Mouse (Mus musculus) hindbrain, embryonic 16.5 days (tissue): ENCODE results near the gene Atp6v1g1. TPM values are rescaled to one million over a fixed set of nuclear protein-coding genes. Genes with fewer than 3 reads are reported as not detected.

ENCODE experiments used
- ATAC-seq: fragments of 200-750 bp; cut with Nextera tagmentation; 2 replicates; pipeline ENCODE4 v1.8.0; 2017; ENCODE audit warnings: moderate TSS enrichment, moderate library complexity
- H3K27ac ChIP-seq: fragments of 300-500 bp; sonication (generic); 2 replicates; pipeline ENCODE4 v1.5.1; 2014; ENCODE audit warnings: low read depth, mild to moderate bottlenecking, control low read depth, low read length, moderate library complexity
- H3K27me3 ChIP-seq: fragments of 300-500 bp; sonication (generic); replicated peaks from 2 replicates; pipeline ENCODE4 v1.6.1; 2014; ENCODE audit warnings: low read length; ENCODE audit not compliant: control insufficient read depth, insufficient read depth
- H3K36me3 ChIP-seq: fragments of 300-500 bp; sonication (generic); 2 replicates; pipeline ENCODE4 v1.6.1; 2014; ENCODE audit warnings: mild to moderate bottlenecking, low read length, moderate library complexity, mixed read lengths; ENCODE audit not compliant: control insufficient read depth, insufficient read depth
- H3K4me1 ChIP-seq: fragments of 300-500 bp; sonication (generic); 2 replicates; pipeline ENCODE4 v1.6.1; 2014; ENCODE audit warnings: low read depth, low read length; ENCODE audit not compliant: control insufficient read depth, insufficient read depth
- H3K4me2 ChIP-seq: fragments of 300-500 bp; sonication (generic); 2 replicates; pipeline ENCODE4 v1.6.1; 2014; ENCODE audit warnings: mild to moderate bottlenecking, low read length, control low read depth, moderate library complexity
- H3K4me3 ChIP-seq: fragments of 300-500 bp; sonication (generic); 2 replicates; pipeline ENCODE4 v1.5.1; 2014; ENCODE audit warnings: mild to moderate bottlenecking, low read length, control low read depth, moderate library complexity
- H3K9ac ChIP-seq: fragments of 300-500 bp; sonication (generic); 2 replicates; pipeline ENCODE4 v1.6.1; 2014; ENCODE audit warnings: low read depth, mild to moderate bottlenecking, control low read depth, low read length, moderate library complexity
- H3K9me3 ChIP-seq: fragments of 300-500 bp; sonication (generic); 2 replicates; pipeline ENCODE4 v1.6.1; 2014; ENCODE audit warnings: mild to moderate bottlenecking, low read length, moderate library complexity; ENCODE audit not compliant: control insufficient read depth
- WGBS: fragments of 180-500 bp; shearing (Covaris S2); extraction: QIAGEN DNeasy Blood & Tissue Kit; methylation state at CpG from one replicate; pipeline ENCODE4 v1.1.7; 2014; 5-methylcytosine and 5-hydroxymethylcytosine counted together
- polyA plus RNA-seq: library from polyadenylated mRNA; unstranded; fragments of >200 nt; fragmentation: Nextera tagmentation; extraction: Ambion mirVana; gene quantifications from 2 replicates; pipeline ENCODE4 v1.2.1, GENCODE M21; 2015

Atp6v1g1 gene
- polyA plus RNA-seq, 1 experiment from 2014 or later = 410 TPM

DNA sequence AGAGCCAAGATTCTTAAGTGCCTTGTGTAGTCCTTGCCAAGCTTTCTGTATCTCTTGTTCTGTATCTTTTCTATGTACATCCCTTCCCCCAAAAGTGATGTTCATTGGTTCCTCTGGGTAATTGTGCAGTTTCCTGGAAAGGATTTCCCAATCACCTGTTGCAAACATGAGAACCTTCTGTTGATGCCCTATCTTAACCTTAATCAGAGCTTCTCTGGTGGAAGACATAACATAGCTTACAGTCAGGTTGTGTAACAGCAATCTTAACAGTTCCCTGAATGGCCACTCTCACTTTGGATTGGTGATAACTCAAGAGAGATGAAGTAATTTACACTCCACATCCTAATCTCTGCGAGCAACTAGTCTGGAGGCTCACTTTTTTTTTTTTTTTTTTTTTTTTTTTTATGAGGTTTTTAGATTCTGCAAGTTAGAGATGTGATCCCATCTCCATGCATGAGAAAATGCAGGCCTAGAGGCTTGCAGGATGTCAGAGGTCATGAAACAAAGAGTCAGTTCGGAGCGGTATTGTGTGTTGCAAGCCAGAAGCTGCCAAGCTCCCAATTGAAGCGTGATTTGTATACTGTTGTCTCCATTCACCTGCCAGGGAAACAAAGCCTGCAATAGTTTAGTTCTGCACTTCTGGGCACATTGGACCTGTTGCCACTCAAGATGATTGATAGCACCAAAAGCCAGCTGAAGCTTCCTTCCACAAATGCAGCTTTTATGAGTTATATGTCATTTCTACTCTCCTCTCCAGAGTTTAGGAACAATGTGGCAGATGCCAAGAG is 9.4 kb downstream of the Atp6v1g1 start:
- H3K27ac ChIP-seq = no peak overlapping the region
- H3K9me3 ChIP-seq = no peaks in the 10 kb centered on the region
- H3K4me1 ChIP-seq = 0 out of 2 replicates have a peak, but pooled peaks cover 7% of the 10 kb centered on the region
- H3K27me3 ChIP-seq = no peaks in the 10 kb centered on the region
- WGBS = 19% methylated on average over 4 of the region's 4 CpGs
- ATAC-seq = no peak
- no peak overlapping the region for H3K9ac ChIP-seq
- H3K4me2 ChIP-seq = no peak overlapping the region
- H3K4me3 ChIP-seq = no peak overlapping the region
- H3K36me3 ChIP-seq = peaks cover 27% of the 10 kb centered on the region

DNA sequence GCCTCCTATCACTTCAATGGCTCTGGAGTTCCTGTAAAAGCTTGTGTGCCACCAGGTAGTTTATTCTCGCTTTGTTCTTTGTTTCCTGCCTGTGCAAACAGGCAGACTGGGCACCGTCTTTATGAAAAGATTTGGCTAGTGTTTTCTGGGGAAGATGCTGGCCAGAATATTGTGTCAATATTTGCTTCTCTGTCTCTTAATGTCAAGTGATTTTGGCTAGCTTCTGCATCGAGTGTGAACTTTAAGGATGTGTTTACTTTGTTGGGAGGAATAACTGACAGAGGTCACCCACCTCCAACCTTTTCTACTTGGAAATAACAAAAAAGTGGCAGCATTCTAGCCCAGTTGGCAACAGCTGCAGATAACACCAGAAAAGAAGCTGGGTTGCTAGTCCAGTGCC is 10.0 kb downstream of the Atp6v1g1 start:
- no peaks in the 10 kb centered on the region for H3K27me3 ChIP-seq
- H3K9ac ChIP-seq = no peak overlapping the region
- peaks cover 21% of the 10 kb centered on the region for H3K36me3 ChIP-seq
- WGBS = 31% methylated on average over 3 of the region's 3 CpGs
- H3K4me3 ChIP-seq = no peak overlapping the region
- H3K27ac ChIP-seq = no peak overlapping the region
- ATAC-seq = no peak
- H3K9me3 ChIP-seq = no peaks in the 10 kb centered on the region
- H3K4me2 ChIP-seq = no peak overlapping the region
- 0 out of 2 replicates have a peak, but pooled peaks cover 10% of the 10 kb centered on the region for H3K4me1 ChIP-seq

DNA sequence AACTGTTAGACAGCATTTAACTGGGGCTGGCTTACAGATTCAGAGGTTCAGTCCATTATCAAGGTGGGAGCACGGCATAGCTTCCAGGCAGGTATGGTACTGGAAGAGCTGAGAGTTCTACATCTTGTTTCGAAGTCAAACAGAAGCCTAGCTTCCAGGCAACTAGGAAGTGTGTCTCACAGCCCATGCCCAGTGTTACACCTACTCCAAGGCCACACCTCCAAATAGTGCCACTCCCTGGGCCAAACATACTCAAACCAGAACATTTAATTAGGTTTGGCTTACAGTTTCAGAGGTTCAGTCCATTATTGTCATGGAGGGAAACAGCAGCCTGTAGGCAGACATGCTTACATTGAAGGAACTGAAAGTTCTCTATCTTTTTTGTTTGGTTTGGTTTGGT is 10.5 kb downstream of the Atp6v1g1 start:
- no peaks in the 10 kb centered on the region for H3K27me3 ChIP-seq
- H3K4me2 ChIP-seq = no peak overlapping the region
- ATAC-seq = no peak
- peaks cover 20% of the 10 kb centered on the region for H3K36me3 ChIP-seq
- WGBS = 93% methylated on average over 2 of the region's 2 CpGs
- H3K9me3 ChIP-seq = no peaks in the 10 kb centered on the region
- H3K4me3 ChIP-seq = no peak overlapping the region
- H3K4me1 ChIP-seq = 0 out of 2 replicates have a peak, but pooled peaks cover 10% of the 10 kb centered on the region
- no peak overlapping the region for H3K9ac ChIP-seq
- no peak overlapping the region for H3K27ac ChIP-seq

DNA sequence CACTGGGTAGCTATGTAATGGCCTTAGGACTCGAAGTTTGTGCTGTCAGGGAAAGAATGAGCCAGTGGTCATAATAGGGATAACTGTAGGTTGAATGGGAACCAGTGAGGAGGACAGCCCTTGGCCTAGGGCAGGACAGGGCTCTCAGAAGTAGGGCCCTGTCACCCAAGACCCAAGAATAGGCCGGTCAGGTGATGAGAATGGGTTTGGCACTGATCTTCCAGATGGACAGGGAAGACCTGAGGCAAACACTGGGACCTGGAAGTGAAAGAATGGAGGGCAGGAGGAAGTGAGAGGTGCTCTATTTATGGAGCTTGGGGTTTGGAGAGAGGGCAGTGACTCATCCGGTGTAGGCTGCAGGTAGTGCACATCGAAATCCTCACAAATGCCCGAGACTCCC is 12.1 kb downstream of the Atp6v1g1 start:
- no peak overlapping the region for H3K27ac ChIP-seq
- H3K4me1 ChIP-seq = 0 out of 2 replicates have a peak, but pooled peaks cover 10% of the 10 kb centered on the region
- no peaks in the 10 kb centered on the region for H3K27me3 ChIP-seq
- no peaks in the 10 kb centered on the region for H3K9me3 ChIP-seq
- peaks cover 14% of the 10 kb centered on the region for H3K36me3 ChIP-seq
- no peak overlapping the region for H3K9ac ChIP-seq
- no peak overlapping the region for H3K4me3 ChIP-seq
- no peak overlapping the region for H3K4me2 ChIP-seq
- 64% methylated on average over 5 of the region's 5 CpGs for WGBS
- no peak for ATAC-seq

DNA sequence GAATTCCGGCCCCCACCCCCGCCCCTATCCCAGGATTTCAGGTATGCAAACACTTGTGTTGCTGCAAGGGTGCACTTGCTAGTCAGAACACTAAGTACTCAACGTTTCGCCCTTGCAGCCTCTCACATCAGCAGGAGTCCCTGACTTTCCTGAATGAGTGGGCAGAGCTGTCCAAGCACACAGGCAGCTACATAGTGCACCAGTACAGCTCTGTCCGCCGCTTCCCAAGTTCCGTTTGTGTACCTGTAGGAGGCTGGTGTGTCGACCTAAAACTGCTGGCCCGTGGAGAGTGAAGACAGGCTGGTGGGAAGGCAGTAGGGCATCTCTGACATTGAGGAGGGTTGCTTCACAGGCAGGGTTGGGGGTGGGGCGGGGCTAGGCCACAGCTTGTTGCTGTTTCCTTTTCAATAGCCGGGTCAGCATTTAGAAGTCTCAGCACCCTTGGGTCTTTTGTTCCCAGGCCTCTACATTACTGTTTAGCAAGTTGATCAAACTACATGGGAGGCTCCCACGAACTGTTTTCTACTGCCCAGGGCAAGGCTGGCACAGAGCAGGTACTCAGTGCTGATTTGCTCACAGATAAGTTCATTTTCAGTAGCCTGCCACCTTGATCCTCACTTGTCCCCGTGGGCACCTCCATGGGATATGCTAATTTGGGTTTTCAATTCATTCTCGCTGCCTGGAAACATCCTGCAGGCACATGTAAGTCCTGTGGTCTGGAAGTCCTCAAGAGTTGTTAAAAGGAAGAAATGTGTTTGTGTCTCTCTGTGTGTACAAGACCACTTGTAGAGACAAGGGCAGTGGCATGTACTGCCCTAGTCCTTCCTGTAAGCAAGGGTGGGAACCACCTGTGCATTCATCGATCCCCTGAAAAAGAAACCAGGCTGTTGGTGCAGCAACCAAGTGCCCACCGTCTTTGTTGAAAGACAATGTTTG is 12.8 kb downstream of the Atp6v1g1 start:
- H3K36me3 ChIP-seq = peaks cover 8% of the 10 kb centered on the region
- no peaks in the 10 kb centered on the region for H3K27me3 ChIP-seq
- H3K4me2 ChIP-seq = no peak overlapping the region; the same call in 1 of the 2 replicates
- no peak overlapping the region for H3K4me3 ChIP-seq
- no peak overlapping the region for H3K27ac ChIP-seq
- H3K4me1 ChIP-seq = 0 out of 2 replicates have a peak, but pooled peaks cover 10% of the 10 kb centered on the region
- ATAC-seq = no peak
- H3K9ac ChIP-seq = no peak overlapping the region
- H3K9me3 ChIP-seq = no peaks in the 10 kb centered on the region
- WGBS = 25% methylated on average over 16 of the region's 16 CpGs

DNA sequence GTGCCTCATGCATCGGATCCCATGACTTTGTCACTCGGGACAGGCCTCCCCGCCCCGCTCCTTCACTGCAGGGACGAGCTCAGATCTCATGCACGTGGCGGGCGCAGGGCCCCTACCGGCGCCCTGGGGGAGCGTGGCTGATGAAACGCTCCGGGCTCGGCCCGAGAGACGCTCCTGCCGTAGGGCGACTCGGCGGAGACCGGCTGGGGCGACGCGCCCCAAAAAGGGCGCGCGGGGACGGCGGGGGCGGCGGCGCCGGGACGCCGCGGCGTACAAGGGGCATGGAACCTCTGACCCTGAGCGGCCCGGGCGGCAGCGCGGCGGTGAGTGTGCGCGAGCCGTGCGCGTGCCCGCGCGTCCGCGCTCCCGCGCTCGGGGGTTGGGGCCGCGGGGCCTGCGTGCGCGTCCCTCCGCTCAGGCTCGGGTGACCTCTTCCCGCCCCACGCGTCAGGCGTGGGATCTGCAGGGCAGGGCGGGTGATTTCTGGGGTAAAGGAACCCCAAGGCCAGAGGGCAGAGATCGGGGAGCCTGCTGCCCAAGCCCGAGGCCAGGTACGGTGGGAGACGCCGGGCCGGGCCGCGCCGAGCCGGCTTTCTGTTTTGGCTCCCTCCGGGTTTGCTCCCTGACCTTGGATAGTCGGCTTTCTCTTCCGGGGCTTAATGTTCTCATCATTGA is 14.0 kb downstream of the Atp6v1g1 start, which contains the start of gene Tmem268:
Gene Tmem268, plus strand, starts transcription at position 375 of the 675 bp plus-strand sequence.
- no peak within 1 kb of the TSS for H3K27ac ChIP-seq
- WGBS = under 1% methylated on average over 64 of the region's 81 CpGs
- ATAC-seq = peak; percentile 76

DNA sequence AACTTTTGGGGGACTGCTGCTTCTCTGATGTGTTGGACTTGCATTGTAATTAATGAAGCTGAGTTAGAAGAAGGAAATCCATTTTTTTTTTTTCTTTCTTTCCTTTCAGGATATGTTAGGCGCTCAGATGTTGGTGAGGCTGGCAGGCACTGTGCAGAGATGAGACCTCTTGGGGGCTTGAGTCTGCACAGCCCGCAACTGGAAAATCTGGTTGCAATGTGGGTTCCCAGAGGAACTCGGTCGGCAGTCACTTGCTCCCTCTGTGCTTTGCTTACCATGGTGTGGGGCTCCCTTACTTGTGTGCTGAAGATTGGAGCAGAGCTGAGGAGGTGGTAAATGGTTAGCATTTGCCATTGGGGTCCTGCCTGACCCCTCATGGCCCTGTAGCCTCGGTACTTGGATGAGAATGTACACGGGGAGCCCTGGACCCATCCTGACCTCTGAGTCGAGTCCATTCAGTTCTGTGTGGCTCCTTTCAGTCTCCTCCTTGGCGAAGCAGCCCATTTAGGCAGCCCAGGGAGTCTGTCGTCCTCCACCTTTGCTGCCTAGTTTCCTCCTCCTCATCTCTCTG is 14.6 kb downstream of the Atp6v1g1 start:
- 0 out of 2 replicates have a peak, but pooled peaks have one; percentile 19 for ATAC-seq
- WGBS = 31% methylated on average over 9 of the region's 9 CpGs
- H3K4me1 ChIP-seq = 0 out of 2 replicates have a peak, but pooled peaks cover 10% of the 10 kb centered on the region

More for the DNA sequence above, 14.0 kb downstream of the Atp6v1g1 start, which contains the start of gene Tmem268:
- H3K9ac ChIP-seq = peak within 1 kb of the TSS; percentile 84
- peak within 1 kb of the TSS; percentile 88 for H3K4me2 ChIP-seq
- no peaks in the 10 kb centered on the region for H3K27me3 ChIP-seq
- H3K9me3 ChIP-seq = no peaks in the 10 kb centered on the region
- H3K4me3 ChIP-seq = peak within 1 kb of the TSS; percentile 71
- 0 out of 2 replicates have a peak, but pooled peaks cover 10% of the 10 kb centered on the region for H3K4me1 ChIP-seq
- H3K36me3 ChIP-seq = peaks cover 2% of the 10 kb centered on the region; the same call in 1 of the 2 replicates

DNA sequence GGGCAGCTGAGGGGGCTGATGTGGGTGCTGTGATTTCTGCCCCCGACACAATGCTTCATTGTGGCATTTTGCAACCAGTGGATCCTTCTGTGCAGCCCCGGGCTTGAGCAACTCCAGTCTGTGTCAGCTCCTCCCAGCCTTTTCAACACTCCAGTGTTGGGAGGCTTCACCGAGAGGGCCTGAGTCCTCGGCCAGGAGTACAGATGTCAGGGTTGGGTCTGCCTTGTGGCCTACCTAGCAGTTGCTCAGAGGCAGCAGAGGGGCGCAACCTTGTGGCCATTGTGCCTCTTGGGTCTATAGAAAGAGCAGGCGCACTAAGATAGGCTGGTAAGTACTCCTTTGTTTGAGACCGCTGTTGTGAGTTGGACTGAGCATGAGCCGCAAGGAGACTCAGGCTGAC is 15.5 kb downstream of the Atp6v1g1 start:
- 0 out of 2 replicates have a peak, but pooled peaks cover 10% of the 10 kb centered on the region for H3K4me1 ChIP-seq
- no peak overlapping the region for H3K9ac ChIP-seq
- no peak for ATAC-seq
- H3K4me3 ChIP-seq = no peak overlapping the region
- no peaks in the 10 kb centered on the region for H3K9me3 ChIP-seq
- no peaks in the 10 kb centered on the region for H3K27me3 ChIP-seq
- peaks cover 2% of the 10 kb centered on the region; the same call in 1 of the 2 replicates for H3K36me3 ChIP-seq
- no peak overlapping the region for H3K4me2 ChIP-seq
- no peak overlapping the region for H3K27ac ChIP-seq
- WGBS = 47% methylated on average over 8 of the region's 8 CpGs

More for the DNA sequence above, 14.6 kb downstream of the Atp6v1g1 start:
- H3K9me3 ChIP-seq = no peaks in the 10 kb centered on the region
- H3K36me3 ChIP-seq = peaks cover 2% of the 10 kb centered on the region; the same call in 1 of the 2 replicates
- peak overlapping the region; percentile 88 for H3K4me2 ChIP-seq
- no peak overlapping the region for H3K27ac ChIP-seq
- H3K9ac ChIP-seq = peak overlapping the region; percentile 84
- peak overlapping the region; percentile 71 for H3K4me3 ChIP-seq
- no peaks in the 10 kb centered on the region for H3K27me3 ChIP-seq
